Mouse (Mus musculus): Measurements from ENCODE around the gene Map3k4.
"Not testable (repeated sequence)": the region's sequence is repeated elsewhere in the genome, so short reads cannot be mapped to it uniquely, and the experiment has no call there.

GRCm38 (mm10) chr17:12289836-12290235 lies 28.8 kb downstream of the Map3k4 start:
- TF ChIP-seq CTCF (IDR thresholded peaks at IDR 0.05; ENCODE audit: low read depth, low read length); GATA1 (IDR thresholded peaks at IDR 0.05; ENCODE audit: borderline replicate concordance, low read length); TAL1 (conservative IDR thresholded peaks at IDR 0.05; ENCODE audit: low read depth, low read length): not testable (repeated sequence)

Measured in G1E (cell line).